Mouse (Mus musculus) limb, embryonic 12.5 days (tissue): ENCODE measurements around the gene Defb19. TPM values are rescaled to one million over a fixed set of nuclear protein-coding genes. Genes with fewer than 3 reads are reported as not detected.

Experiments used
- ATAC-seq: fragments of 200-750 bp; cut with Nextera tagmentation; 2 replicates; pipeline ENCODE4 v1.8.0; 2017; ENCODE audit warnings: low read depth, moderate TSS enrichment; ENCODE audit not compliant: insufficient number of reproducible peaks, insufficient read depth, low FRiP score, low TSS enrichment
- H3K27ac ChIP-seq: fragments of 300-500 bp; sonication (generic); 2 replicates; pipeline ENCODE4 v1.5.1; 2016; ENCODE audit warnings: mild to moderate bottlenecking, moderate library complexity
- H3K27me3 ChIP-seq: fragments of 300-500 bp; sonication (generic); 2 replicates; pipeline ENCODE4 v1.6.1; 2016; ENCODE audit warnings: mild to moderate bottlenecking, moderate library complexity
- H3K36me3 ChIP-seq: fragments of 300-500 bp; sonication (generic); 2 replicates; pipeline ENCODE4 v1.6.1; 2016; ENCODE audit warnings: mild to moderate bottlenecking, moderate library complexity
- H3K4me1 ChIP-seq: fragments of 300-500 bp; sonication (generic); replicated peaks from 2 replicates; pipeline ENCODE4 v1.6.1; 2016
- H3K4me2 ChIP-seq: fragments of 300-500 bp; sonication (generic); 2 replicates; pipeline ENCODE4 v1.6.1; 2016; ENCODE audit warnings: mild to moderate bottlenecking, moderate library complexity
- H3K4me3 ChIP-seq: fragments of 300-500 bp; sonication (generic); replicated peaks from 2 replicates; pipeline ENCODE4 v1.5.1; 2016; ENCODE audit warnings: mild to moderate bottlenecking
- H3K9ac ChIP-seq: fragments of 300-500 bp; sonication (generic); replicated peaks from 2 replicates; pipeline ENCODE4 v1.6.1; 2016; ENCODE audit warnings: mild to moderate bottlenecking, moderate library complexity
- H3K9me3 ChIP-seq: fragments of 300-500 bp; sonication (generic); 2 replicates; pipeline ENCODE4 v1.6.1; 2016; ENCODE audit warnings: mild to moderate bottlenecking, moderate library complexity
- WGBS: fragments of 180-500 bp; shearing (Covaris S2); methylation state at CpG from one replicate; pipeline ENCODE4 v1.1.7; 2016; 5-methylcytosine and 5-hydroxymethylcytosine counted together
- polyA plus RNA-seq: library from polyadenylated mRNA; unstranded; fragments of >200 nt; fragmentation: Nextera tagmentation; extraction: Ambion mirVana; gene quantifications from 2 replicates; pipeline ENCODE4 v1.2.1, GENCODE M21; 2016

Defb19 gene
- polyA plus RNA-seq, 1 experiment from 2014 or later: not detected

DNA sequence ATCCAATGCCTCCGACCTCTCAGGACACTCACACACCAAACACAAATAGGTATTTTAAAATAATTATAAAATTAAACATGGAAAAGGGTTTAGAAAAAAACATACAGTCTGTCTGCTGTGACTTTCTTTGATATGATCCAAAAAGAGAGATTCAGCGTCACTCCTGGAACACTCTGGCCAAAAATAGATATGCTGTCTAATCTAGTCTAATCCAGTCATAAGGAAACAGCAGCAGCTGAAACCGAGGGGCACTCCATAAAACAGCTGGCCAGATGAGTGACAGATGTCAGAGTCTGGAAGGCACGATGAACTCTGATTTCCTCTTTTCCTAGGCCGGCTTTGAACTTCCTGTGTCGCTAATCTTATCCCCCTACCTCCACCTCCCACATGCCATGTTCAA is 36.4 kb upstream of the Defb19 start:
- no peak overlapping the region for H3K4me2 ChIP-seq
- H3K4me1 ChIP-seq: no peaks in the 10 kb centered on the region
- no peak overlapping the region for H3K27ac ChIP-seq
- H3K27me3 ChIP-seq: no peaks in the 10 kb centered on the region; the same call in 1 of the 2 replicates
- H3K36me3 ChIP-seq: no peaks in the 10 kb centered on the region
- WGBS: 74% methylated on average over 6 of the region's 6 CpGs
- no peak overlapping the region for H3K4me3 ChIP-seq
- H3K9me3 ChIP-seq: no peaks in the 10 kb centered on the region
- ATAC-seq: no peak
- no peak overlapping the region for H3K9ac ChIP-seq

DNA sequence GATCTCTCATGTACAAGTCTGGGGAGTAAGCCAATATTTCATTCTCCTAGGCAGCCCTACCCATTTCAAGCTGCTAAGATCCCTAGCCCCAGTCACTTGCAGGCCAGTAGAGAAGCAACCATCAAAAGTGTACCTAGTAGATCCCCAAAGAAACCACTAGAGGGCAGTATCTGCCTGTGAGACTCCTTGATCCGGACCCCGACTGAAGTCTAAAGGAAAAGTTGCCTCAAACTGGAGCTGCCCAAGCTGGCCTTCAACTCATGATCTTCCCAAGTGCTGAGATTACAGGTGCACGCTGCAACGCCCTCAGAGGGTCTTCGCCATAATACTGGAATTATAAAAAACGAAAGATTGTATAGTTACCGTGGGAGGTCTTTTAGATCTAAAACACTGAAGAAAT is 35.5 kb upstream of the Defb19 start:
- no peaks in the 10 kb centered on the region; the same call in 1 of the 2 replicates for H3K27me3 ChIP-seq
- H3K4me3 ChIP-seq: no peak overlapping the region
- H3K4me1 ChIP-seq: no peaks in the 10 kb centered on the region
- no peak for ATAC-seq
- H3K4me2 ChIP-seq: no peak overlapping the region
- H3K9ac ChIP-seq: no peak overlapping the region
- H3K9me3 ChIP-seq: no peaks in the 10 kb centered on the region
- H3K36me3 ChIP-seq: no peaks in the 10 kb centered on the region
- H3K27ac ChIP-seq: no peak overlapping the region
- WGBS: 8% methylated on average over 7 of the region's 7 CpGs

DNA sequence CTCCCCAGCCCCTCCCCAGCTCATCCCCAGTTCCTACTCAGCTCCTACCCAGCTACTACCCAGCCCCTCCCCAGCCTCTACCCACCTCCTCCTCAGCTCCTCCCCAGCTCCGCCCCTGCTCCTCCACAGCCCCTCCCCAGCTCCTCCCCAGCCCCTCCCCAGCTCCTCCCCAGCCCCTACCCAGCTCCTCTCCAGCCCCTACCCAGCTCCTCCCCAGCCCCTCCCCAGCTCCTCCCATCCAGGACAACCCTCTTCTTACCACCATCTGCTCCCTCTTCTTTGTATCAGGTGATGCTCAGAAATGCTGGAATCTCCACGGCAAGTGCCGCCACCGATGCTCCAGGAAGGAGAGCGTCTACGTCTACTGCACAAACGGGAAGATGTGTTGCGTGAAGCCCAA is 32.1 kb upstream of the Defb19 start:
- 20% methylated on average over 7 of the region's 8 CpGs for WGBS
- Histone ChIP-seq H3K4me2 (0 out of 2 replicates have a peak overlapping the region, but pooled peaks have one; percentile 9), H3K27me3 (no peaks in the 10 kb centered on the region), H3K4me3 (no peak overlapping the region), H3K4me1 (no peaks in the 10 kb centered on the region), H3K36me3 (no peaks in the 10 kb centered on the region), H3K9ac (no peak overlapping the region), H3K27ac (no peak overlapping the region), H3K9me3 (no peaks in the 10 kb centered on the region)
- ATAC-seq: no peak

DNA sequence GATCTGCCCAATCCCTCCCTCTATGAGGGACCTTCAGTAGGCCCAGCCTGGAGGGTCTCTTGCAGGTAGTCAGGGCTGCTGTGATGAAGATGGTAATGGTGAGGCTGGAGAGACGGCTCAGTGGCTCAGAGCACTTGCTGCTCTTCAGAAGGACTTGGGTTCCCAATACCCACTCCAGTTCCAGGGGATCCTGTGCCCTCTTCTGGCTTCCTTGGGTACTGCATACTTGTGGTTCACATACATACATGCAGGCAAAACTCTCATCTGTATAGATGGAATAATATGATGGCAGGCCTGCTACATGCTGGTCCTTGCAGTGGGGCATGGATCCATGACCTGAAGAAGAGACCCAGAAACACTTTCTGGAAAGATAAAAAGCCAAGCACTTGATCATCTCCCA is 28.6 kb upstream of the Defb19 start:
- 88% methylated on average over 1 of the region's 1 CpGs for WGBS
- no peak for ATAC-seq
- H3K9ac ChIP-seq: no peak overlapping the region

DNA sequence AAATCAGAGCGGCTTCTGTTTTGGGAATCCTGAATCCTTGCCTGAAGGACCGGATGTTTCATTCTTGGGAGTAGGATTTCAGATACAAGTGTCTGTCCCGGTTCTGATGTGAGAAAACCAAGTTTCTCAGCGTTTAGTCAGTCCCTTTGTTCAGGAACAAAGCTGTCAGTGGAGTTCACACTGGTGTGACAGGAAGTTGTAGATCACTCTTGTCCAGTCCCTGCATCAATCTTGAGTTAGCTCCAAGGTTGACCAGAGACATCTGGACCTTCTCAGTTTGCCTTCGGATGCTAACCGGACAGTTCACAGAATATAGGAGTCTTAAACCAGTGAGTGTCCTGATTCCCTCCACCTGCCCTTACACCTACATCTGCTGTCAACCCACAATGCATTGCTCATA is 27.6 kb upstream of the Defb19 start:
- ATAC-seq: no peak
- H3K4me3 ChIP-seq: no peak overlapping the region
- H3K27ac ChIP-seq: no peak overlapping the region
- H3K9me3 ChIP-seq: no peaks in the 10 kb centered on the region
- 41% methylated on average over 6 of the region's 6 CpGs for WGBS
- H3K9ac ChIP-seq: no peak overlapping the region
- no peaks in the 10 kb centered on the region for H3K36me3 ChIP-seq
- H3K4me1 ChIP-seq: no peaks in the 10 kb centered on the region
- H3K27me3 ChIP-seq: no peaks in the 10 kb centered on the region
- no peak overlapping the region for H3K4me2 ChIP-seq

More for the DNA sequence above, 28.6 kb upstream of the Defb19 start:
- Histone ChIP-seq H3K4me2 (no peak overlapping the region), H3K4me3 (no peak overlapping the region), H3K27me3 (no peaks in the 10 kb centered on the region), H3K9me3 (no peaks in the 10 kb centered on the region), H3K4me1 (no peaks in the 10 kb centered on the region), H3K36me3 (no peaks in the 10 kb centered on the region), H3K27ac (no peak overlapping the region)

DNA sequence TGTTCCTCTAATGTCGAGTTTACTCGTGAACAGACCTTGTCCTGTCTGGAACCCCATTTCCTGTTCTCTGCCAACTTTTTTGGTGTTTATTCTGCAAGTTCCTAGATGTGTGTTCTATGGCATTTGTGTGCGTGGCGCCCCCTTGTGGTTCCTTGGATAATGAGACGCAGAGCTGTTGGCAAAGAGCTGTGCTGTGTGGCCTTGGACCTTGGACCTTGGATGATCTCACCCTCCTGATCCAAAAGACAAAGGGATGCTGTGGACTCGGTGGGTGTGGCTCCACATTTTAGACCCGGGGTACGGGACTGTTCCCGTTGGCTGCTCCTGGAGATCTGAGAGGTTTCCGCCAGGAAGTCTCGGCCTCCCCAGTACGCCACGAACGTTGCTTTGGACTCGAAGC is 23.9 kb upstream of the Defb19 start, which contains the start of gene Defb36:
Gene Defb36, plus strand, starts transcription at position 271 of the 400 bp plus-strand sequence.
- Histone ChIP-seq H3K4me2 (no peak within 1 kb of the TSS), H3K9ac (no peak within 1 kb of the TSS), H3K27ac (no peak within 1 kb of the TSS), H3K36me3 (no peaks in the 10 kb centered on the region), H3K4me3 (no peak within 1 kb of the TSS), H3K27me3 (no peaks in the 10 kb centered on the region), H3K9me3 (no peaks in the 10 kb centered on the region), H3K4me1 (no peaks in the 10 kb centered on the region)
- no peak for ATAC-seq
- WGBS: 86% methylated on average over 15 of the region's 15 CpGs

DNA sequence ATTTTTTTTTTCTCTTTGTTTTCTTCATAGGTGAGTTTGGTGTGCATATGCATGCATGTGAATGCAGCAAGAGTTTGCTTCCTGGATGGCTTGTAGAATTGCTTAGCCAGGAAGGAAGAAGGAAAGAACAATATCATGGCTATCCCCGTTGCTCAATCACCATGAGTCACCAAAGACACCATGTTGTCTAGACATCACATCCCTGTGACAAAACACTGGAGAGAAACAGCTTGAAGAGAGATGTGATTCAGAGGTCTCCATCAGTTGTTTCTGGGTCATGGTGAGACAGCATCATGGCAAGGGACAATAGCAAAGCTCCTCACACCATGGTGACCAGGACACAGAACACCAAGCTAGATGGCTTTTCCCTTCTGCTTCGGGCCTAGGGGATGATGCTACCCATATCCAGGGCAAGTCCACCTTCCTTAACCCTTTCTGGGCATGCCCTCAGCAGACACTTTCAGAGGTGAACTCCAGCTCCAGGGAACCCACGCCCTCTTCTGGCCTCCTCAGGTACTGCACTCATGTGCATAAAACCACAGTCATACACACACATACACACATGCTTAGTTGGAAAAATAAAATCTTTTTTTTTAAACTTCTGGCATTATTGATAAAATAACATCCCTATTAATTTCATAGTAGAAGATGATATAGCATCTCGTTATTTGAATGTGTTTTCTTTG is 21.3 kb upstream of the Defb19 start:
- Histone ChIP-seq H3K27me3 (no peaks in the 10 kb centered on the region), H3K27ac (no peak overlapping the region), H3K36me3 (no peaks in the 10 kb centered on the region), H3K9ac (no peak overlapping the region), H3K4me3 (no peak overlapping the region), H3K9me3 (no peaks in the 10 kb centered on the region), H3K4me2 (no peak overlapping the region), H3K4me1 (no peaks in the 10 kb centered on the region)
- 84% methylated on average over 4 of the region's 4 CpGs for WGBS
- no peak for ATAC-seq

DNA sequence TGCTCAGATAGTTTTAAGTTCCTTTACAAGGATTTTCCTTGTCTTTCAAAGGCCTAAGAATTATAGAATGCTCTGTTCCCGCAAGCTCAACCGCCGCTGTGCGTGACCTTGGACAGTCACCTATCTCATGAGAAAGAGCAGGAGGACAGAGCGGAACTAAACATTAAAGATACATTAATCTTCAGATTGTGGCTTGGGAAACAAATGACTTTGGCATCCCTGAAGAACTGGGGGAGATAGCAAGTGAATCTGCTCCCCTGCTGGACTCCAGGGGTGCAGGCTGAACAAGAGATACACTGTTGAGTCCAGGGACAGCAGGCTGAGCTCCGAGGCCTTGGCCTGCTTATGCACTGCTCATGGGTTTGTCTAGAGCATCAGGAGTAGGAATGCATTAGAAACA is 20.0 kb upstream of the Defb19 start:
- Histone ChIP-seq H3K9ac (no peak overlapping the region), H3K36me3 (no peaks in the 10 kb centered on the region), H3K4me1 (no peaks in the 10 kb centered on the region), H3K27me3 (no peaks in the 10 kb centered on the region), H3K4me3 (no peak overlapping the region), H3K9me3 (no peaks in the 10 kb centered on the region), H3K4me2 (no peak overlapping the region), H3K27ac (no peak overlapping the region)
- no peak for ATAC-seq
- 85% methylated on average over 6 of the region's 6 CpGs for WGBS

DNA sequence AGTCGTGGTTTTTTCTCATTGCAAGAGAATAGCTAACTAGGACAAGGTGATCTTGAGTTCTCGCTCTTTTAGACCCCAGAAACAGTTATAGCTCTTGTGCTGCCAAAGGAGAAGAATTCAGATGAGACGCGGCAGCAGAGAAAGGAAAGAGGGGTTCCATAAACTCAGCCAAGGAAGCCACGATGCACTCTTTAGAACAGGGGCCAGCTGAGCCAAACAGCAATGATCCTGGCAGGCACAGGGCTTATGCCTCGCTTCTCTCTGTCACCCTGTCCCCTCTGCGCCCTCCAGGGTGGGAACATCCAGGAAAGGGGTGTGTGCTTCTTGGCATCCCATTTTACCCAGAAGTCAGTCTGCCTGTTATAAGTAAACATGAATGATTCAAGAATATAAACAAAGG is 19.2 kb upstream of the Defb19 start, which contains the start of gene Defb45:
Gene Defb45, minus strand, starts transcription at position 101 of the 400 bp plus-strand sequence.
- Histone ChIP-seq H3K27me3 (no peaks in the 10 kb centered on the region), H3K9me3 (no peaks in the 10 kb centered on the region), H3K9ac (no peak within 1 kb of the TSS), H3K36me3 (no peaks in the 10 kb centered on the region), H3K4me1 (no peaks in the 10 kb centered on the region), H3K4me3 (no peak within 1 kb of the TSS), H3K27ac (no peak within 1 kb of the TSS), H3K4me2 (no peak within 1 kb of the TSS)
- 60% methylated on average over 7 of the region's 7 CpGs for WGBS
- ATAC-seq: no peak

DNA sequence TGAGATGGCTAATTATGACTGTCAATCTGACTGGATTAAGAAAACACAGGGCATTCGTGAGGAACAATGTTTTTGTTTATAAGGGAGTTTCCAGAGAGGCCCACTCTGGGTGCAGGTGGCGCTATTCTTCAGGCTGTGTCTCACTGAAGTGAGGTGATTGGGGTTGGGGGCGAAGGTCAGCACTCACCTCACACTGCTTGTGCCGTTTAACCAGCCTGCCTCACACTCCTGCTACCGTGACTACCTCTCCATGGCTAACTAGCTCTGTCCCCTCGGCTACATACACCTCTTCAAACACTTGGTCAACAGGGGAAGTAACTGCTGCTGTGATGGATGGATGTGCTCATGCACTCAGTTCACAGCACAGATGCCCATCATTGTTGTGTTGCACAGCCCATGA is 8.9 kb upstream of the Defb19 start:
- ATAC-seq: no peak
- WGBS: 36% methylated on average over 6 of the region's 6 CpGs
- H3K27me3 ChIP-seq: no peaks in the 10 kb centered on the region
- H3K27ac ChIP-seq: no peak overlapping the region
- no peaks in the 10 kb centered on the region for H3K9me3 ChIP-seq
- H3K4me1 ChIP-seq: no peaks in the 10 kb centered on the region; the same call in 1 of the 2 replicates
- no peak overlapping the region for H3K4me3 ChIP-seq
- H3K4me2 ChIP-seq: no peak overlapping the region
- H3K9ac ChIP-seq: no peak overlapping the region
- H3K36me3 ChIP-seq: no peaks in the 10 kb centered on the region

DNA sequence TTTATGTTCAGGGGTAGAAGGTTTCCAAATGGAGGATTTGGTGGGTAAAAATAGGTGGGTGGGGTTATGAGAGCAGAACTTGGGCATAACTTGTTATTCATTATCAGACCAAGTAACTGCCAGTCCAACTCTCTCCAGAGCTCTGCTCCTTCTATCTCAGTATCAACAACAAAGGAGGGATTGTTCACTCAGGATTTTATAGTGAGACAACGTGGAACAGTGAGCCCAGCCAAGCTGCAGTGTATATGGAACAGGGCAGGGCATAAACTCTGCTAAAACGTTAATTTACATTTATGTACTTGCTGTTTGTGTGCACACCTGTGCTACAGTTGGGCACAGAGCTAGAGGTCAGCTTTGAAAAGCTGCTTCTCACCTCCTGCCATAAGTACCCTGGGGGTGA is 8.3 kb upstream of the Defb19 start:
- no peaks in the 10 kb centered on the region for H3K36me3 ChIP-seq
- no peaks in the 10 kb centered on the region for H3K9me3 ChIP-seq
- WGBS: 27% methylated on average over 2 of the region's 2 CpGs
- no peak overlapping the region for H3K9ac ChIP-seq
- ATAC-seq: no peak
- H3K27ac ChIP-seq: no peak overlapping the region
- H3K4me1 ChIP-seq: no peaks in the 10 kb centered on the region; the same call in 1 of the 2 replicates
- no peaks in the 10 kb centered on the region for H3K27me3 ChIP-seq
- no peak overlapping the region for H3K4me3 ChIP-seq
- no peak overlapping the region for H3K4me2 ChIP-seq
